Mouse (Mus musculus) regulatory T cell (primary cell): ENCODE results near the gene Dmp1.

Experiments used
- in situ Hi-C: fragments of 300-600 bp; cut with MboI, MseI; formaldehyde crosslinking; loops from one replicate; pipeline ENCODE4 v1.15.1; 2025; ENCODE audit warnings: high pct_unique_total_duplicates

The Dmp1 gene

GRCm38 (mm10) chr5:104261908-104262461 lies 59.6 kb downstream of the Dmp1 start:
- in situ Hi-C loops = no loop called here

- in situ Hi-C loops = no loop called here
Observed at GRCm38 (mm10) chr5:104263014-104263776, 60.8 kb downstream of the Dmp1 start.
